Mouse (Mus musculus) neural tube, embryonic 10.5 days (tissue): Measurements from ENCODE around the gene Akt1.

ENCODE experiments used
- DNase-seq: peaks from one replicate; pipeline ENCODE4 v3.0.0-alpha.2; 2017; ENCODE audit warnings: low spot score; ENCODE audit errors: extremely low spot score

Akt1 gene

GRCm38 (mm10) chr12:112674132-112675011 is at the start of gene Akt1:
Gene Akt1, minus strand, starts transcription at chr12:112674884.
- DNase-seq, result peak; percentile 72

- DNase-seq, result peak; percentile 73
Measured at GRCm38 (mm10) chr12:112724077-112724805, 49.6 kb upstream of the Akt1 start.

- DNase-seq, result no peak
Measured at GRCm38 (mm10) chr12:112723445-112723844, 48.8 kb upstream of the Akt1 start.

- DNase-seq, result no peak
Measured at GRCm38 (mm10) chr12:112723028-112723330, 48.3 kb upstream of the Akt1 start.

- DNase-seq, result peak; percentile 53
Measured at GRCm38 (mm10) chr12:112722240-112723027, 47.8 kb upstream of the Akt1 start.

- peak; percentile 75 for DNase-seq
Measured at GRCm38 (mm10) chr12:112721424-112722239, 46.9 kb upstream of the Akt1 start.

- peak; percentile 22 for DNase-seq
Measured at GRCm38 (mm10) chr12:112720890-112721423, 46.3 kb upstream of the Akt1 start.

- no peak for DNase-seq
Measured at GRCm38 (mm10) chr12:112720216-112720615, 45.5 kb upstream of the Akt1 start, which contains the start of gene Cep170b. Gene Cep170b, plus strand, starts transcription at chr12:112720455.

GRCm38 (mm10) chr12:112718995-112719394 is 44.3 kb upstream of the Akt1 start:
- DNase-seq, result no peak

- peak; percentile 50 for DNase-seq
Measured at GRCm38 (mm10) chr12:112717140-112717539, 42.5 kb upstream of the Akt1 start.

- no peak for DNase-seq
Measured at GRCm38 (mm10) chr12:112713984-112714383, 39.3 kb upstream of the Akt1 start.

GRCm38 (mm10) chr12:112707573-112707869 is 32.8 kb upstream of the Akt1 start:
- DNase-seq, result no peak

GRCm38 (mm10) chr12:112706704-112707572 is 32.3 kb upstream of the Akt1 start:
- peak; percentile 94 for DNase-seq

GRCm38 (mm10) chr12:112702374-112703320 is 28.0 kb upstream of the Akt1 start:
- no peak for DNase-seq

GRCm38 (mm10) chr12:112700522-112700921 is 25.8 kb upstream of the Akt1 start:
- DNase-seq, result peak; percentile 23

GRCm38 (mm10) chr12:112696806-112697425 is 22.2 kb upstream of the Akt1 start:
- DNase-seq, result no peak

- DNase-seq, result no peak
Measured at GRCm38 (mm10) chr12:112694127-112694475, 19.4 kb upstream of the Akt1 start.
